Mouse (Mus musculus): ENCODE results near the gene Gm49339. TPM values are rescaled to one million over a fixed set of nuclear protein-coding genes. Genes with fewer than 3 reads are reported as not detected.

Gene Gm49339
- polyA plus RNA-seq, 1 experiment from 2014 or later: 0.99 TPM

DNA sequence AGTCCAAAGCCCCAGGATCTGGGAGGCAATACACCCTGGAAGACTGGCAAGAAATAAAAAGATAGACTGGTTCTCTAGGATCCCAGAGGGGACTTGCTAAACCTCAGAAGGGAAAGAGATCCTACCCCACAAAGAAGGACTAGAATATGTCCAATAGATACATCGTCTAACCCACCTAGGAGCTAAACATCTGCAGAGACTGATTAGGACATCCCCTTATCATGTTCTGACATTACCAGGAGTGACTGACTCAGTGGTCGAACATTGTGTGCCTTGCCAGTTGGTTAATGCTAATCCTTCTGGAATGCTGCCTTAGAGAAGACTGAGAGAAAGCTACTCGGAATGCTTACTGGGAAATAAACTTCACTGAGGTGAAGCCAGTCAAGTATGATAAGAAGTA lies 49.1 kb downstream of the Gm49339 start:
- Histone ChIP-seq H3K9ac (no peak overlapping the region), H3K36me3 (ENCODE audit: insufficient read depth) (no peaks in the 10 kb centered on the region), H3K4me1 (ENCODE audit: insufficient read depth) (no peaks in the 10 kb centered on the region), H3K4me2 (no peak overlapping the region), H3K9me3 (ENCODE audit: low read depth, low read length) (no peaks in the 10 kb centered on the region), H3K27ac (ENCODE audit: low read depth) (no peak overlapping the region), H3K27me3 (ENCODE audit: insufficient read depth, low read length) (no peaks in the 10 kb centered on the region), H3K4me3 (ENCODE audit: low read depth, low read length) (no peak overlapping the region)
- ATAC-seq (ENCODE audit: insufficient read depth) (no peak), DNase-seq (no peak)
- no peak for TF ChIP-seq CTCF (IDR thresholded peaks at IDR 0.05; ENCODE audit: low read depth)
- 66% methylated on average over 3 of the region's 3 CpGs for WGBS

DNA sequence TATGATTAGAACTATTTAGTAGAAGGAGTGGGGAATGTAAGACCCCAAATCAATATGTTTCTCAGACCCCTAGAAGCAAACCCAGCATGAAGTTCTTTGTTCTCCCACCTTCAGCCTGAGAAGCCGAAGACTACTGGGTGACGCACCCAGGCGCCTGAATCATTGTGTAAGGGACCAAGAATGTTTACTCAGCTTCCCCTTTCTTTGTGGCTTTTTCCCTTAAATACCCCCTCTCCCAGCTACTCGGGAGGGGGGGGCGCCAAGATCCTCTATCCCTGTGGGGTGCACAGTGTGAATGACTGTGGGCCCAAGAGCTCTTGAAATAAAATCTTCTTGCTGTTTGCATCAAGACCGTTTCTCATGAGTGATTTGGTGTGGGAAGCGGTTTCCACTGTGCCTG lies 50.4 kb downstream of the Gm49339 start:
- no peak overlapping the region for H3K27ac ChIP-seq (ENCODE audit: low read depth)
- no peak overlapping the region for H3K4me2 ChIP-seq
- H3K4me1 ChIP-seq (ENCODE audit: insufficient read depth): no peaks in the 10 kb centered on the region
- no peaks in the 10 kb centered on the region for H3K36me3 ChIP-seq (ENCODE audit: insufficient read depth)
- DNase-seq: no peak
- WGBS: 80% methylated on average over 7 of the region's 7 CpGs
- H3K9ac ChIP-seq: no peak overlapping the region
- no peaks in the 10 kb centered on the region for H3K9me3 ChIP-seq (ENCODE audit: low read depth, low read length)
- H3K4me3 ChIP-seq (ENCODE audit: low read depth, low read length): no peak overlapping the region
- no peak for ATAC-seq (ENCODE audit: insufficient read depth)
- TF ChIP-seq CTCF (IDR thresholded peaks at IDR 0.05; ENCODE audit: low read depth): no peak
- H3K27me3 ChIP-seq (ENCODE audit: insufficient read depth, low read length): no peaks in the 10 kb centered on the region

Other genes starting within 250 kb of the Gm49339 start
- gene Lilr4b, start within 50 bp of the Gm49339 start, polyA plus RNA-seq (2014; fragmentation: Nextera tagmentation; extraction: Ambion mirVana): 0.71 and 0.84 TPM in 2 replicates
- 5.1 and 5.7 TPM in 2 replicates for gene Lilrb4a, start 10.3 kb downstream of the Gm49339 start, polyA plus RNA-seq (2014; fragmentation: Nextera tagmentation; extraction: Ambion mirVana)
- gene Fam162b, start 109.9 kb downstream of the Gm49339 start, polyA plus RNA-seq (2014; fragmentation: Nextera tagmentation; extraction: Ambion mirVana): 56.2 and 61.7 TPM in 2 replicates
- 1.9 and 2.0 TPM in 2 replicates for gene Gprc6a, start 150.8 kb downstream of the Gm49339 start, polyA plus RNA-seq (2014; fragmentation: Nextera tagmentation; extraction: Ambion mirVana)
- 0.13 TPM in 1 of 2 replicates, not detected in the other for gene Rfx6, start 197.1 kb downstream of the Gm49339 start, polyA plus RNA-seq (2014; fragmentation: Nextera tagmentation; extraction: Ambion mirVana)